Mouse (Mus musculus) heart, adult 8-10 months (tissue): ENCODE data around the gene Vmn2r37. TPM values are rescaled to one million over a fixed set of nuclear protein-coding genes. Genes with fewer than 3 reads are reported as not detected.
"Not testable (repeated sequence)": the region's sequence is repeated elsewhere in the genome, so short reads cannot be mapped to it uniquely, and the experiment has no call there.

Source experiments
- DNase-seq: peaks from one replicate; pipeline ENCODE4 v3.0.0; 2022; ENCODE audit warnings: low spot score
- total RNA-seq, 4 experiments: library from RNA; stranded (reverse); gene quantifications; 2 replicates each; pipeline ENCODE4 v1.2.4; 2022

The Vmn2r37 gene
- not detected for total RNA-seq

- DNase-seq: not testable (repeated sequence)
Observed at GRCm38 (mm10) chr7:9223553-9223952, at the start of gene Vmn2r37. Gene Vmn2r37, minus strand, starts transcription at chr7:9223653.

Other genes with a start within 250 kb of the Vmn2r37 start
- not detected for gene Vmn2r39, start 192.9 kb downstream of the Vmn2r37 start, total RNA-seq
- gene Vmn2r38, start 125.8 kb downstream of the Vmn2r37 start, total RNA-seq: not detected